Mouse (Mus musculus): ENCODE data around the gene Hmgb1.
A peak's percentile ranks its signal among the peaks of the same experiment; 100 is the strongest.

Hmgb1 gene

GRCm38 (mm10) chr5:149184104-149184843, at the start of gene Hmgb1, which contains the start of gene Uspl1:
TSS of gene Hmgb1 (minus strand) at chr5:149184489.
TSS of gene Uspl1 (plus strand) at chr5:149184350.
- peak; percentile 99 for DNase-seq (ENCODE audit: low read depth)

- no peak for DNase-seq (ENCODE audit: low read depth)
These were observed 45.5 kb upstream of the Hmgb1 start for GRCm38 (mm10) chr5:149229619-149230339.

- peak; percentile 98 for DNase-seq (ENCODE audit: low read depth)
These were observed 44.7 kb upstream of the Hmgb1 start for GRCm38 (mm10) chr5:149228700-149229618.

- no peak for DNase-seq (ENCODE audit: low read depth)
These were observed 40.4 kb upstream of the Hmgb1 start for GRCm38 (mm10) chr5:149224666-149225065.

- peak; percentile 53 for DNase-seq (ENCODE audit: low read depth)
These were observed 37.1 kb upstream of the Hmgb1 start for GRCm38 (mm10) chr5:149221355-149221754.

- DNase-seq (ENCODE audit: low read depth) = peak; percentile 84
These were observed 35.2 kb upstream of the Hmgb1 start for GRCm38 (mm10) chr5:149219493-149219892.

GRCm38 (mm10) chr5:149217524-149218357, 33.5 kb upstream of the Hmgb1 start:
- no peak for DNase-seq (ENCODE audit: low read depth)

GRCm38 (mm10) chr5:149215540-149215939, 31.3 kb upstream of the Hmgb1 start:
- no peak for DNase-seq (ENCODE audit: low read depth)

GRCm38 (mm10) chr5:149212806-149213205, 28.5 kb upstream of the Hmgb1 start:
- DNase-seq (ENCODE audit: low read depth) = no peak

GRCm38 (mm10) chr5:149211041-149211440, 26.8 kb upstream of the Hmgb1 start:
- no peak for DNase-seq (ENCODE audit: low read depth)

- no peak for DNase-seq (ENCODE audit: low read depth)
These were observed 25.0 kb upstream of the Hmgb1 start for GRCm38 (mm10) chr5:149209328-149209727.

- DNase-seq (ENCODE audit: low read depth) = no peak
These were observed 24.5 kb upstream of the Hmgb1 start for GRCm38 (mm10) chr5:149208776-149209175.

- no peak for DNase-seq (ENCODE audit: low read depth)
These were observed 23.4 kb upstream of the Hmgb1 start for GRCm38 (mm10) chr5:149207661-149208060.

GRCm38 (mm10) chr5:149206286-149206685, 22.0 kb upstream of the Hmgb1 start:
- DNase-seq (ENCODE audit: low read depth) = peak; percentile 27

GRCm38 (mm10) chr5:149205265-149205664, 21.0 kb upstream of the Hmgb1 start:
- DNase-seq (ENCODE audit: low read depth) = no peak

- DNase-seq (ENCODE audit: low read depth) = no peak
These were observed 20.5 kb upstream of the Hmgb1 start for GRCm38 (mm10) chr5:149204822-149205221.

- DNase-seq (ENCODE audit: low read depth) = no peak
These were observed 19.6 kb upstream of the Hmgb1 start for GRCm38 (mm10) chr5:149203796-149204375.

- peak; percentile 79 for DNase-seq (ENCODE audit: low read depth)
These were observed 18.7 kb upstream of the Hmgb1 start for GRCm38 (mm10) chr5:149202941-149203340.

GRCm38 (mm10) chr5:149198782-149199181, 14.5 kb upstream of the Hmgb1 start:
- DNase-seq (ENCODE audit: low read depth) = no peak

GRCm38 (mm10) chr5:149196611-149197010, 12.3 kb upstream of the Hmgb1 start:
- DNase-seq (ENCODE audit: low read depth) = no peak

GRCm38 (mm10) chr5:149190160-149190559, 5.9 kb upstream of the Hmgb1 start:
- DNase-seq (ENCODE audit: low read depth) = no peak
